5 mouse cellular contexts compared by ENCODE assay signal in genomic region chr6:31803222-31803621, GRCm38 (mm10).
A peak's percentile ranks its signal among the peaks of the same experiment; 100 is the strongest.
DNase-seq lines count a peak whose midpoint lies in the region; TF ChIP-seq lines count a peak whose summit lies in the region.
"Not testable (repeated sequence)": the region's sequence is repeated elsewhere in the genome, so short reads cannot be mapped to it uniquely, and the experiment has no call there.

No protein-coding gene starts in this region.

- not testable (repeated sequence) for TF ChIP-seq POLR2A in lung, adult 2 months (IDR thresholded peaks at IDR 0.05; ENCODE audit: borderline replicate concordance, extremely low read depth, low read depth, low read length)

- not testable (repeated sequence) for TF ChIP-seq CTCF in lung, adult 2 months (IDR thresholded peaks at IDR 0.05; ENCODE audit: insufficient read depth, low read length)

- H3K4me3 ChIP-seq in lung, adult 2 months (replicated peaks; ENCODE audit: extremely low read depth, low read depth, low read length), result not testable (repeated sequence)

- peak; percentile 67 for DNase-seq in T-cell, adult 2 months (ENCODE audit: low spot score)
- DNase-seq in kidney, adult 11 months, result peak; percentile 41
- peak; percentile 10 for DNase-seq in lung, adult 2 months
- DNase-seq in ovary, postnatal 36 days (ENCODE audit: low spot score), result peak; percentile 25
- peak; percentile 34 for DNase-seq in thymus, postnatal 14 days

- H3K4me1 ChIP-seq in lung, adult 2 months (ENCODE audit: control insufficient read depth, insufficient read depth, low read length), result not testable (repeated sequence)

- WGBS in lung, adult 2 months, result 100% methylated on average over 9 of the region's 24 CpGs

Comparison
In these comparisons a context has a peak if more than half of its experiments do, and no peak if none do; other contexts are left out.
1. DNase-seq: peak in every context shown above with its lines; median percentile 67 in T-cell, adult 2 months; 41 in kidney, adult 11 months; 34 in thymus, postnatal 14 days; 25 in ovary, postnatal 36 days; 10 in lung, adult 2 months.